Mouse (Mus musculus) ovary, postnatal 10 days (tissue): Measurements from ENCODE around the gene Paxx.
"Not testable (repeated sequence)": the region's sequence is repeated elsewhere in the genome, so short reads cannot be mapped to it uniquely, and the experiment has no call there.

ENCODE experiments used
- DNase-seq: peaks from one replicate; pipeline ENCODE4 v3.0.0; 2022; ENCODE audit warnings: low spot score

Gene Paxx

DNA sequence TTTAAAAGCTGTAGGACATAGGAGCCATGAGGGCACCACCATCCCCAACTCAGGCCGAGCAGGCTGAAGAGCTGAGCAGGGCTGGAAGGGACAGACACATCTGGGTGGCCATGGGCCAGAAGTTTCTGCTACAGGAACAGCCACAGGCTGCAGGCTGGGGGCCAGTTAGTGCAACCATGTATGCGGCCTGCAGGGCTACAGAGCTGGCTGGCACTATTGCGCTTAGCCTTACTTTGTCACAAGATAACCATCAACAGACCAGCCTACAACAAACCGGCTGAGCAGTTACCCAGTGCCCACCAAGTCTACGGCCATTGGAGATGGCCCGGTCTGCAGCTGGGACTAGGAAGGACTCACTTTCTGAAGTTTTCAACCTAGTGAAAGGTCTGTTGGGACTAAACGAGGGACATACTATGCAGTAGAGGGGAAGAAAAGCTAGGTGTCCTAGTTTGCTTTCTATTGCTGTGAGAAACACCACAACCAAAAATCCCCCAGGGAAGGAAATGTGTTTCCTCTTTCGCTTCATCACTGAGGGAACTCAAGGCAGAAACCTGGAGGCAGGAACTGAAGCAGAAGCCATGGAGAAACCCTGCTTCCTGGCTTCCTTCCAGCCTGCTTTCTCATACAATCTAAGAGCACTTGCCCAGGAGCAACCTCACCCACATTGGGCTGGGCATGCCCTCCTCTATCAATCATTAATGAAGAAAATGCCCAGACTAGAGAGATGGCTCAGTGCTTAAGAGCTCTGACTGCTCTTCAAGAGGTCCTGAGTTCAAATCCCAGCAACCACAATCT is 9.8 kb downstream of the Paxx start:
- no peak for DNase-seq

- no peak for DNase-seq
These were observed 18.2 kb downstream of the Paxx start for GRCm38 (mm10) chr2:25442682-25443081.

DNA sequence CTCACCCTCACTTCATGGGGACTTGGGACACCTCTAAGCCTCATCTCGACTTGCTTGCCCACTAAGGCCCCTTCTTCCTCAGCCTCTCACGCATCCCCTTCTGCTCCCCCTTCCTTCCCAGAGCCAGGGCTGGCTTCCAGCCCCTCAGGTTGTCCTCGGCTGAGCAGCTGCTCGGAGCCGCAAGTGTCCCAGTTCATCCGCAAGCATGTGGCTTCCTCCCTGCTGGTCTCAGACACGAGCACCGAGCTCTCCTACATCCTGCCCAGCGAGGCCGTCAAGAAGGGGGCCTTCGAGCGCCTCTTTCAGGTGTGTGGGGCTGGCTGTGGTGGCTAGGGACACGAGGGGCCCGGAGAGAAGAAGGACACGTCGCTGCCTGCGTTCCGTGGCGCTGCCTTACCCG is 19.8 kb downstream of the Paxx start:
- no peak for DNase-seq

DNA sequence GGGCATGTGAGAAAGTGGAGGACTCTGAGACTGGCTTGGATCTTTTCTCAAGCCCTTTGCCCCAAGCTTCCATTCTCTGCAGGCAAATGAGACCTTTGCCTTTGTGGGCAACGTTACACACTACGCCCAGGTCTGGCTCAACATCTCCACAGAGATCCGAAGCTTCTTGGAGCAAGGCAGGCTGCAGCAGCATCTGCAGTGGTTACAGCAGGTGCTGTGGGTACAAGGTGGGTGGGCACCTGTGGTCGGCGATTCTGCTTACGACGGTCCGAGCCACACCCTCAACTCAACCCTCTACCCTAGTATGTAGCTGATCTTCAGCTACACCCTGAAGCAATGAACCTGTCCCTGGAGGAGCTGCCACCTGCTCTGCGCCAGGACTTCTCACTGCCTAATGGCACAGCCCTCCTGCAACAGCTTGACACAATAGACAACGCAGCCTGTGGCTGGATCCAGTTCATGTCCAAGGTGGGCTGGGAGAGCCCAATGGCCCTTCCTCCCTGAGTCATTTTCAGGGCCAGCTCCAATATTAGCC is 24.5 kb downstream of the Paxx start:
- DNase-seq = no peak

DNA sequence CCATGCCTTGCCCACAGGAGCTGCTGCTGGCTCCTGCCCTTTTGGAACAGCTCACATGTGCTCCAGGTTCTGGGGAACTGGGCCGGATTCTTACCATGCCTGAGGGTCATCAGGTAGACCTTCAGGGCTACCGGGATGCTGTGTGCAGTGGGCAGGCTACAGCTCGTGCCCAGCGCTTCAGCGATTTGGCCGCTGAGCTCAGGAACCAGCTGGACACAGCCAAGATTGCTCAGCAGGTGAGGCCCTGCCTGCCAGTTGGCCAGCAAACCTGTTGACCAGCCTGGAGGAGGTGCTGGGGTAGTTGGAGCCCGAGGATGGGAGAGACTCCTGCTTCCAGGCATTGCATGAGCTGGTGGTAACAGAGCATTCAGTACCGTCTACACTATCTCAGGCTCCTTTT is 26.6 kb downstream of the Paxx start:
- DNase-seq = no peak

DNA sequence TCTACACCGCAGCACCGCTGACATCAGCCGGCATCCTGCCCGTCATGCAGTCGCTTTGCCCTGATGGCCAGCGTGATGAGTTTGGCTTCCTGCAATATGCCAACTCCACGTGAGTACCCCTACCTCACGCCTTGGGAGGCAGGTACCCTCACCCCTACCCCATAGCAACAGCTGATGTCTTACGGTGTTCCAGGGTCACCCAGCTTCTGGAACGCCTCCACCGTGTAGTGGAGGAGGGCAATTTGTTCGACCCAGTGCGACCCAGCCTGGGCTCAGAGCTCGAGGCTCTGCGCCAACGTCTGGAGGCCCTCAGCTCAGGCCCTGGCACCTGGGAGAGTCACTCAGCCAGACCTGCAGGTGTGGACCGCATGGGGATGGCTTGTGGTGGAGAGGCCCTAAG is 27.8 kb downstream of the Paxx start:
- no peak for DNase-seq

- no peak for DNase-seq
These were observed 28.4 kb downstream of the Paxx start for GRCm38 (mm10) chr2:25432326-25433098.

GRCm38 (mm10) chr2:25431308-25431855 is 29.5 kb downstream of the Paxx start:
- no peak for DNase-seq

- DNase-seq = no peak
These were observed 30.3 kb downstream of the Paxx start for GRCm38 (mm10) chr2:25430395-25431233.

DNA sequence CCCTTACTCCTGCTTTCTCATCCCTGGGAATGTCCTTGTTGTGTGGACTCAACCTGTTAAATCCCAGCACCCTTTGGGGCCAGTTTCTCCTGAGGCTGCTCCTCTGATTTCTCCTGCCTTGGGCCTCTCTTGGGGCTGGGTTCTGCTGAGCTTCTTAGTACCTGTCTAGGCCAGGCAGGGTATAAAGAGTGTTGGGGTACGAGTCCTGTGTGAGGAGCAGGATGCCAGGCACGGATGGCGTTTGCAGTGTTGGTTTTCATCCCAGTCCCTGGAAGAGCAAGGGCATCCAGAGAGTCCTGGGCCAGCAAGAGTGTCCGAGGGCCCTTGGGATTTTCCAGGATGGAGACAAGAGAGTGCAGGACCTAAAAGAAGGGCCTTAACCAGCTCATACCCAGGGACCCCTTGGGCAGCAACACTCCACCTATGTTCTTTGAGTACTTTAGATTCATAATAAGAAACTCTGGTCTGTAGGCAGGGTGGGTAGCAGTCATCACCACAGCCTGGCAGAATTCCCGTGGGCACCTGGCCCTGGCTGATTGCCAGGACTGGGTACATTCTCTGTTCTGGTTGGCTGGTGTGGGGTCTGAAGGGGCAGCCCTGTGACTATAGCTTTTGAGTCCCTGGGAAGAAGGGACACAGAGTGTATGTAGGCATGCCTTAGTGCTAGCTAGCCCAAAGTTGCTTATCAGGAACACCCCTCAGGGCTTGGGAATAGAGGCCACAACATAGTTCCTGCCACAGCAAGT is 31.3 kb downstream of the Paxx start:
- DNase-seq = no peak

DNA sequence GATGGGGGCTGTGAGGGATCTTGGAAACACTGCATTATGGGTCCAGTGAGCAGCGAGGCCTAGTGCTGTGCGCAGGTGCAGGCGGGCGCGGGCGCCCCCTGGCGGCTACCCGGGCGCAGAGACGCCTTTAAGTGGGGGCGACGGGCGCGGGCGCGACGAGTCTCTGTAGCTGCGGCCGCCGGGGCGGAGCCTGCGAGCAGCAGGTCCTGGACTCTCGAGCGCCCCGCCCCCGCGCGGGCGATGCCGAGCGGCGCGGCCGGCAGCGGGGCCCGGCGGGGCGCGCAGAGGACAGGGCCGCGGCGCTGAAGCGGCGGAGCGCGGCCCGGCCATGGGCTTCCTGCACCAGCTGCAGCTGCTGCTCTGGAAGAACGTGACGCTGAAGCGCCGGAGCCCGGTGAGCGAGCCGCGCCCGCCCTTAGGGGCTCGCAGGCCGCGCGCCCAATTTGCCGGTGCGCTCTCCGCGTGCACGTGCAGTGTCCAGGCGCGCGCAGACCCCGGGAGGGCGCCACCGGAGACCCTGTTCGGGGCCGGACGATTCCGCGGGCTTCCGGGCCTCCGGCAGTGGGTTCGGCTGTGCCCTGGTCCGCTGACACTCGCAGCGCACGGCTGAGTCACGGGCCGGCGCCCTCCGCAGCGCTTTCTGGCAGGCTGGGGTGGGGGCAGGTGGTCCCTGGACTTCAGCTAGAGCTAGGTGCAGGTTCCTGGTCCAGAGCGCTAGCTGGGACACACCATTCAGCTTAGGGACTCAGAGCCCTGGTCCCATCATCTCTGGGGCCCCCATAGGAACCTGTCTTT is 32.3 kb downstream of the Paxx start, which contains the start of gene Abca2:
Gene Abca2, plus strand, starts transcription at position 262 of the 795 bp plus-strand sequence.
- peak; percentile 67 for DNase-seq

GRCm38 (mm10) chr2:25427256-25427655 is 33.6 kb downstream of the Paxx start:
- no peak for DNase-seq

DNA sequence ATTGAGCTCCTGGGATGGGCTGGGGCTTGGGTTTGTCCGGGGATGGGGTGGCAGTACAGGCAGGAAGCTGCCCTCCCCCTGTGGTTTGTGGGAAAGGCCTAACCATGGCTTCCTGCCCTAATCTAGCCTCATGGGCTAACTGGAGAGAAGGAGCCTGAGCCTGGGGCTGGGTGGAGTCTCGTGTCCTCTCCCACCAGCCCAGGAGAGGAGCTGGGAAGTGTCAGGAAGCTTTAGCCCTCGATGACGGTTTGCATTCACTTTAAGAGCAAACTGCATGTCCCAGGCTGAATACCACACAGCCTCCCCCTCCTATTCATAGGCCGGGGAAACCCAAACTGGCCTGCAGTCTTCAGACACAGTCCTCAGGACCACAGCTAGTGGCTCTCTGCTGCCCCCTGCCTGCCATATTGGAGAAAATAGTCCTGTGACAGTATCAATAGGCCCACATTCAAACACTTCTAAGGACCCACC is 34.1 kb downstream of the Paxx start:
- peak; percentile 25 for DNase-seq

DNA sequence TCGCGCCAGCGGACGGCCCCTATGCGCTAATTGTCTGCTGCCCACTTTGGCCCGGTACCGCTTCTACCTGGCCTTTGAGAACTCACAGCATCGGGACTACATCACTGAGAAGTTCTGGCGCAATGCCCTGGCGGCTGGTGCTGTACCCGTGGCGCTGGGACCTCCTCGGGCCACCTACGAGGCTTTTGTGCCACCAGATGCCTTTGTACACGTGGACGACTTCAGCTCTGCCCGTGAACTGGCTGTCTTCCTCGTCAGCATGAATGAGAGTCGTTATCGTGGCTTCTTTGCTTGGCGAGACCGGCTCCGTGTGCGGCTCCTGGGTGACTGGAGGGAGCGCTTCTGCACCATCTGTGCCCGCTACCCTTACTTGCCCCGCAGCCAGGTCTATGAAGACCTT is 35.4 kb downstream of the Paxx start:
- no peak for DNase-seq

- DNase-seq = no peak
These were observed 37.3 kb downstream of the Paxx start for GRCm38 (mm10) chr2:25423626-25424025.

DNA sequence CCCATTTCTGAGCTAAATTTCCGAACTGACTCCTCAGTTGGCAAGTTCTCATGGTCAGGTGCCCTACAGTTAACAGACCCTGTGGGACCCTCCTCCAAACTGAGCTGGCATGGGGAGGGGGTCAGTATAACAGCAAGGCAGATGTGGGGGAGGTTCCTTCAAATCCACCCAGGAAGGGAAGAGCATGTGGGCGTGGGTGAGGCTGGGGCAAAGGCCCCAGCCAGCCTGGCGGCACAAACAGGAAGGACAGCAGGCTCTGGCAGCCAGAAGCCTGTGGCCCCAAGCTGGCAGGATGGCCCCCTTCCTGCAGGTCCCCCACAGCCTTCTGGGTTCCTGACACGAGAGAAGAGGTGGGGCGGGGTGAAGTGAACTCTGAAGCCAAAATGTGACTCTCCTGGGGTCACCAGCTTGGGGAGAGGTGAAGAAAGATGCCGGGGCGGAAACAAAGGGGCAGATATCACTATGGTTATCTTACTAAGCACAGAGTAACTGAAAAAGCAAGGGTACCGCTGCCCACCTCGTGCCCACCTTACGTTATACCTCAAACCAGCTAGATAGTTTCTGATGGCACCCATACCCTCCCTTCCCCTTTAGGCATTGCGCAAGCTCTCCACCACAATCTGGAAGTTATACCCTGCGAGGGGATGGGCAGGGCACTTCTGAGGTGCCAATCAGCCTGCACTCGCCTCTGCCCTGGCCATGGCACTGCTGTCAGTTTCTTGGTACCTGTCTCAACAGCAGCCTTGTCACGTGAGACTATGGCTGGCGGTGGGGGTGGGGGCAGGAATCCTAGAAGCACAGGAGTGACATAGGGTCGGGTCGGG is 38.1 kb downstream of the Paxx start, which contains the start of gene Fut7:
Gene Fut7, plus strand, starts transcription at position 681 of the 824 bp plus-strand sequence.
- no peak for DNase-seq

GRCm38 (mm10) chr2:25421896-25422295 is 39.0 kb downstream of the Paxx start:
- DNase-seq = no peak

GRCm38 (mm10) chr2:25417426-25417825 is 43.5 kb downstream of the Paxx start:
- DNase-seq = no peak

- not testable (repeated sequence) for DNase-seq
These were observed 47.5 kb downstream of the Paxx start for GRCm38 (mm10) chr2:25413436-25413835.
